Mouse (Mus musculus) heart, adult 2 months (tissue): Measurements from ENCODE around the gene Cnnm2. TPM values are rescaled to one million over a fixed set of nuclear protein-coding genes. Genes with fewer than 3 reads are reported as not detected.
"Not testable (repeated sequence)": the region's sequence is repeated elsewhere in the genome, so short reads cannot be mapped to it uniquely, and the experiment has no call there.

ENCODE experiments used
- DNase-seq, 2 experiments: peaks; one replicate each; pipeline ENCODE4 v3.0.0; 2021
- H3K27ac ChIP-seq: fragments of 200-600 bp; 2 replicates; pipeline ENCODE4 v1.8.1; 2022
- H3K27me3 ChIP-seq: fragments of 200-500 bp; 2 replicates; pipeline ENCODE4 v1.6.1; 2012; ENCODE audit warnings: mild to moderate bottlenecking, low read length, inconsistent platforms, mixed read lengths; ENCODE audit not compliant: control insufficient read depth, insufficient read depth
- H3K36me3 ChIP-seq: fragments of 200-500 bp; 2 replicates; pipeline ENCODE4 v1.6.1; 2012; ENCODE audit warnings: low read length, inconsistent platforms; ENCODE audit not compliant: control insufficient read depth, insufficient read depth
- H3K4me1 ChIP-seq: fragments of 200-500 bp; 2 replicates; pipeline ENCODE4 v1.6.1; 2011; ENCODE audit warnings: low read length; ENCODE audit not compliant: control insufficient read depth, insufficient read depth
- H3K4me3 ChIP-seq: fragments of 200-600 bp; 2 replicates; pipeline ENCODE4 v1.8.1; 2022
- H3K79me2 ChIP-seq: fragments of 200-500 bp; replicated peaks from 2 replicates; pipeline ENCODE4 v1.6.1; 2012; ENCODE audit warnings: mild to moderate bottlenecking, inconsistent platforms, low read length, moderate library complexity, mixed read lengths; ENCODE audit not compliant: control insufficient read depth, insufficient read depth
- H3K9ac ChIP-seq: fragments of 200-500 bp; 2 replicates; pipeline ENCODE4 v1.6.1; 2012; ENCODE audit warnings: low read depth, mild to moderate bottlenecking, control low read depth, inconsistent platforms, low read length, mixed read lengths
- CTCF ChIP-seq: fragments of 200-600 bp; IDR thresholded peaks from 2 replicates; pipeline ENCODE4 v1.8.1; 2022; ENCODE audit warnings: antibody characterized with exemption, mild to moderate bottlenecking, moderate library complexity
- EP300 ChIP-seq: fragments of 200-500 bp; IDR thresholded peaks from 2 replicates; pipeline ENCODE4 v1.6.1; 2011; ENCODE audit warnings: low read depth, low read length, control low read depth; ENCODE audit not compliant: insufficient read depth
- POLR2A ChIP-seq: fragments of 200-500 bp; IDR thresholded peaks from 2 replicates; pipeline ENCODE4 v1.6.1; 2011; ENCODE audit warnings: mild to moderate bottlenecking, low read depth, low read length, control low read depth; ENCODE audit not compliant: insufficient read depth
- WGBS: fragments of 180-500 bp; shearing (Covaris S2); methylation state at CpG from one replicate; pipeline ENCODE4 v1.1.7; 2018; 5-methylcytosine and 5-hydroxymethylcytosine counted together
- intact Hi-C: fragments of 180-260 bp; cut with DNase I; formaldehyde crosslinking; loops from one replicate; pipeline ENCODE4 v1.15.1; 2025
- polyA plus RNA-seq: library from polyadenylated mRNA; depleted of rRNA; stranded (reverse); fragments of >200 nt; gene quantifications from 2 replicates; pipeline ENCODE4 v1.2.3, GENCODE M21; 2012
- total RNA-seq, 2 experiments: library from RNA; stranded (reverse); gene quantifications; 2 replicates each; pipeline ENCODE4 v1.2.3; 2021

Gene Cnnm2
- total and polyA plus RNA-seq, 3 experiments = 5.4 to 7.3 (median 6.7) TPM

- no peaks in the 10 kb centered on the region for H3K79me2 ChIP-seq
- H3K4me3 ChIP-seq = no peak overlapping the region
- 84% methylated on average over 5 of the region's 5 CpGs for WGBS
- H3K36me3 ChIP-seq = no peaks in the 10 kb centered on the region
- TF ChIP-seq POLR2A = no peak
- TF ChIP-seq EP300 = no peak
- no peak for TF ChIP-seq CTCF
- no peaks in the 10 kb centered on the region for H3K27me3 ChIP-seq
- no peak overlapping the region for H3K9ac ChIP-seq
- H3K4me1 ChIP-seq = peaks cover 6% of the 10 kb centered on the region
- H3K27ac ChIP-seq = no peak overlapping the region
- intact Hi-C loops = no loop called here
- no peak for DNase-seq
These were observed 4.7 kb downstream of the Cnnm2 start for GRCm38 (mm10) chr19:46766125-46766524.

- Histone ChIP-seq H3K27ac (no peak overlapping the region), H3K9ac (no peak overlapping the region), H3K36me3 (no peaks in the 10 kb centered on the region), H3K79me2 (no peaks in the 10 kb centered on the region), H3K27me3 (no peaks in the 10 kb centered on the region), H3K4me3 (no peak overlapping the region), H3K4me1 (peaks cover 1% of the 10 kb centered on the region; the same call in 1 of the 2 replicates)
- TF ChIP-seq POLR2A = no peak
- TF ChIP-seq CTCF = no peak
- no peak for TF ChIP-seq EP300
- intact Hi-C loops = no loop called here
- DNase-seq = no peak
- 87% methylated on average over 11 of the region's 11 CpGs for WGBS
These were observed 8.4 kb downstream of the Cnnm2 start for GRCm38 (mm10) chr19:46769759-46770158.

- H3K27ac ChIP-seq = no peak overlapping the region
- no peaks in the 10 kb centered on the region for H3K4me1 ChIP-seq
- no peaks in the 10 kb centered on the region for H3K79me2 ChIP-seq
- intact Hi-C loops = no loop called here
- 82% methylated on average over 6 of the region's 6 CpGs for WGBS
- no peak overlapping the region for H3K9ac ChIP-seq
- TF ChIP-seq POLR2A = no peak
- TF ChIP-seq EP300 = no peak
- no peak for TF ChIP-seq CTCF
- no peak overlapping the region for H3K4me3 ChIP-seq
- H3K36me3 ChIP-seq = no peaks in the 10 kb centered on the region
- H3K27me3 ChIP-seq = no peaks in the 10 kb centered on the region
- DNase-seq = no peak
These were observed 10.4 kb downstream of the Cnnm2 start for GRCm38 (mm10) chr19:46771801-46772200.

GRCm38 (mm10) chr19:46776391-46776790 lies 15.0 kb downstream of the Cnnm2 start:
- Histone ChIP-seq H3K4me1 (no peaks in the 10 kb centered on the region), H3K4me3 (no peak overlapping the region), H3K27ac (no peak overlapping the region), H3K36me3 (no peaks in the 10 kb centered on the region), H3K79me2 (no peaks in the 10 kb centered on the region), H3K9ac (no peak overlapping the region), H3K27me3 (no peaks in the 10 kb centered on the region)
- DNase-seq = no peak
- 62% methylated on average over 5 of the region's 5 CpGs for WGBS
- TF ChIP-seq POLR2A = no peak
- no peak for TF ChIP-seq EP300
- no peak for TF ChIP-seq CTCF
- intact Hi-C loops = no loop called here

GRCm38 (mm10) chr19:46776850-46777249 lies 15.5 kb downstream of the Cnnm2 start:
- Histone ChIP-seq H3K9ac (no peak overlapping the region), H3K4me3 (no peak overlapping the region), H3K4me1 (no peaks in the 10 kb centered on the region), H3K27ac (no peak overlapping the region), H3K79me2 (no peaks in the 10 kb centered on the region), H3K36me3 (no peaks in the 10 kb centered on the region), H3K27me3 (no peaks in the 10 kb centered on the region)
- no peak for TF ChIP-seq CTCF
- no peak for TF ChIP-seq EP300
- no peak for TF ChIP-seq POLR2A
- intact Hi-C loops = no loop called here
- DNase-seq = no peak
- 81% methylated on average over 3 of the region's 3 CpGs for WGBS

- DNase-seq = no peak
- Histone ChIP-seq H3K27ac (no peak overlapping the region), H3K4me3 (no peak overlapping the region), H3K9ac (no peak overlapping the region), H3K36me3 (no peaks in the 10 kb centered on the region), H3K79me2 (no peaks in the 10 kb centered on the region), H3K4me1 (no peaks in the 10 kb centered on the region), H3K27me3 (no peaks in the 10 kb centered on the region)
- intact Hi-C loops = no loop called here
- 84% methylated on average over 12 of the region's 12 CpGs for WGBS
- TF ChIP-seq CTCF (no peak), POLR2A (no peak), EP300 (no peak)
These were observed 16.7 kb downstream of the Cnnm2 start for GRCm38 (mm10) chr19:46777928-46778680.

GRCm38 (mm10) chr19:46779130-46779529 lies 17.7 kb downstream of the Cnnm2 start:
- H3K79me2 ChIP-seq, DNase-seq, intact Hi-C loops, H3K27me3 ChIP-seq, H3K9ac ChIP-seq, H3K27ac ChIP-seq, H3K36me3 ChIP-seq, H3K4me3 ChIP-seq, H3K4me1 ChIP-seq: not testable (repeated sequence)
- WGBS = 89% methylated on average over 1 of the region's 1 CpGs
